Mouse (Mus musculus): ENCODE measurements around the gene Fbxl20.

Gene Fbxl20

DNA sequence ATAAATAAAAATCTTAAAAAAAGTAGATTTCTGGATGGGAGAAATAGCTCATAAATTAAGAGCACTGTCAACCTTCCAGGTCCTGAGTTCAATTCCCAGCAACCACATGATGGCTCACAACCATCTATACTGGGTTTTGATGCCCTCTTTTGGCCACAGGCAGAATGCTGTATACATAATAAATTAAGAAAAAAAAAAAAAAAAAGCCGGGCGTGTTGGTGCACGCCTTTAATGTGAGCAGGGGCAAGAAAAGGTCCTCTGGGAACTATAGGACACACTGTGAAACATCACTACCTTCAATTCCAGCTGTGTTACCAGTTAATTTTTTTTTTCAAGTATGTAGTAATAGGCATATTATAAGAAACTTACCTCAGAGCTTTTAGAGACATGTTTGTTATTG, 48.9 kb downstream of the Fbxl20 start:
- intact Hi-C loops (cut with DNase I) = no loop called here

DNA sequence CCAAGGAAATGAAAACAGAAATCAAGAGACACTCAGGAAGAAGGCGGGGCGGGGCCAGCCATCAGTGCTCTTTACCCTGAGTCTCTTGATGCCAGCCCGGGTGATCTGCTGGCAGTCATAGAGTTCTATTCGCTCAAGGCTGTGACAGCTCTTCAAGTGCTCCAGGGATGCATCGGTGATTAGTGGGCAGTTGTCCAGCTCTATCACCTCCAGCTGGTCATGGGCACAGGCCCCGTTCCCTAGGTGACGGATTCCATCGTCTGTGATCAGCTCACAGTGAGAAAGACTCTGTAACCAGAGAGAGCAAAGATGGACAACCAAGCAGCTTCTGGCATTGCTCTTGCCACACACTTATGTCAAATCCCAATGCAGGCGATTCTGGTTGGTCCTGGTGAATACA, 59.6 kb downstream of the Fbxl20 start:
- intact Hi-C loops (cut with DNase I) = no loop called here

DNA sequence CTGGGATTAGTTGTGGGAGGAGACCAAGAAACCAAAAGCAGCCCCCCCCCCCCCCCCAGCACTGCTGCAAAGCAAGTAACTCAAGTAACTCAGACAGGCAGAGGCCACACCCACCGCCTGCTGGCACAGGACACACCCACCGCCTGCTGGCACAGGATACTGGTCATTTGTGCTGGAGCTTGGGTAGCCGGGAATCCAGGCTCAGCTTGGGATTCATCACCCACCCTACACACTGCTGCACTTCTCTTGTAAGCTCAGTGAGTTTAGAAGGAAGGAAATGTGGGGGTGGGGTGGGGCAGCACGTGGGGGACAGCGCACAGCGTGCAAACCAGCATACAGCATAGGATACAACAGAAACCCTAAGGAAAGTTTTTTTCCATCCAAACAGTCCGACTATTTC, 62.0 kb downstream of the Fbxl20 start:
- intact Hi-C loops (cut with DNase I) = no loop called here

DNA sequence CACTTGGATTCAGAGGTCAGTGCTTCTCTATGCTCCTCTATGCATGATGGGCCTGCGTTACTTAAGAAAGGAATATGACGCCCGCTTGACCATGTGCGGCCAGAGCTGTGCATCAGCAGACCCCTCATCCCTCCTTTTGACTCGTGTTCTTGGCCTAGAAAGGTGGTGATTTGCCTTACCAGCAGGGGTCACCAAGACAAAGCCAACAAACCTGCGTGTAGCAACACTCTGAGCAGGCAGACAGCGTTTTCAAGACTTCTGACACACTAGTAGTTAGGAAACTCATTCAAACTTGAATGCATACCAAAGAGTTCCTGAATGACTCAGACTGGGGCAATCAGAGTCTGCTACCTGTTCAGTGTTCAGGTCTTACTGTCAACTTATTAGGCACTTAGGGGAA, 63.6 kb downstream of the Fbxl20 start:
- intact Hi-C loops (cut with DNase I) = no loop called here

DNA sequence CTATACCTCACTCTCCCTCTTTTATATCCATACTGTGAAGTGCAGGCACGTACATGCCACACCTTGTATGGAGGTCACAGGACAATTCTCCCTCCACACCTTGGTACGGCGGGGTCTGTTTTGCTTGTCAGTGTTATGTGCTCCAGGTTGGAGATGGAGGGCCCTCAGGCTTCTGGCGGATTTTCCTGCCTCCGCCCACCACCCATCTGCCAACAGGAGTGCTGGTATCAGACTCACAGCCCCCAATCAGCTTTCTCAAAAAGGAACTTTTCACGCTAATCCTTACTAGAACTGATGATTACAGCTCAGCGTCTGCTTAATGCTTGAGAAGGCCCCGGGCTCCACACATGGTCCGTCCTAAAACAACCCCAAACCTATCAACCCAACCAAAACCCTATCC, 64.1 kb downstream of the Fbxl20 start:
- intact Hi-C loops (cut with DNase I) = no loop called here

DNA sequence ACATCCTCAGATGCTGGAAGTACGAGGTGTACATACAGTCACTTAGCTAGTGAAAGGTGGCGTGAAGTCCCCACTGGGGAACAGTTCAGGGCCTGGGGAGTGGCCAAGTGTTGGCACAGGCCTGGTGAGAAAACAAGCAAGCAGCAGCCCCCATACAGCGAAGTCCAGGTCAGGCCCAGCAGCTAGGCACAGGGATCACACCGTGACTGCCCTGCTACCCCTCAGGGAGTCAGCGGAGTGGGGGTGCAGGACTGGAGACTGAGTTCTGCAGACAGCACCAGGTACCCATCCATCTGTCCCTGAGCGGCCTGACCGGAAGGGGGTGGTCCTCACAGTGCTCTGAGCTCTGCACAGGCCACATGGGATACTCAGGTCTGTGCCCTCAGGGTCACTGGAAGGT, 67.5 kb downstream of the Fbxl20 start:
- intact Hi-C loops (cut with DNase I) = no loop called here

DNA sequence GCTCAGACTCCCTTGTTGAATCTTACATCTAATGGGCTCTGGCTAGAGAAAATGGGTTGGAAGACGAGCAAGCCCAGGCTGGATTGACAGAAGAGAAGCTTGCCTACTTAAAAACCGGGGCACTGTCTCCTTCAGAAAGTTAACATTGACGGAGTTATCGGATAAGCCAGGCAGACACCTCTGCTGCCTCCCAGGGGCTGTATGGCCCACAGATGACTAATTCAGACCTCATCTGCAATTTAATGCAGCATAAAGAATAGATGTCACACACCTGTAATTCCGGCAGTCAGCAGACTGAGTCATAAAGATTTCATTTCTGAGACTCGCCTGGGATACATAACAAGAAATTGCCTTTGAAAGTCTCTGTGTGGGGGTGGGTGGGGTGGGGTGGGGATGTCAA, 69.8 kb downstream of the Fbxl20 start:
- intact Hi-C loops (cut with DNase I) = no loop called here

DNA sequence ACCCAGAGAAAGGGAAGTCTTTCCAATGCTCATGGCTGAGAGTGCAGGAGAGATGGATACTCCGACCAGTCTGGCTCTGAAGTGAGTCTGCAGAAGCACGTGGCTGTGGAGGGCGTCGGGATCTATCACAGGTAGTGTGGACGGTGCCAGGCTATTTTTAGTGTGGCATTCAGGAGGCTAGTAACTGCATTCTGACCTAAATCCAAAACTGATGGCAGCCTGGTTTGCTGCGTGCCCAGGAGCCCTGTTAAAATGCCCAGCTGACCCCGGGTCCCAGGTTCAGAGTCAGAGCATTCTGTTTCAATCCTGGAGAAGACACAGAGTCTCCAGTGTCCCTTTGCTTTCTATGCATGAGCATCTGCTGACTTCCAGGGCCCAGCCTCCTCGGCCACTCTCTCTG, 73.1 kb downstream of the Fbxl20 start:
- intact Hi-C loops (cut with DNase I) = loop anchor here (5.0 kb wide), 1 partner anchor 180 kb away; no protein-coding TSS in a partner anchor

DNA sequence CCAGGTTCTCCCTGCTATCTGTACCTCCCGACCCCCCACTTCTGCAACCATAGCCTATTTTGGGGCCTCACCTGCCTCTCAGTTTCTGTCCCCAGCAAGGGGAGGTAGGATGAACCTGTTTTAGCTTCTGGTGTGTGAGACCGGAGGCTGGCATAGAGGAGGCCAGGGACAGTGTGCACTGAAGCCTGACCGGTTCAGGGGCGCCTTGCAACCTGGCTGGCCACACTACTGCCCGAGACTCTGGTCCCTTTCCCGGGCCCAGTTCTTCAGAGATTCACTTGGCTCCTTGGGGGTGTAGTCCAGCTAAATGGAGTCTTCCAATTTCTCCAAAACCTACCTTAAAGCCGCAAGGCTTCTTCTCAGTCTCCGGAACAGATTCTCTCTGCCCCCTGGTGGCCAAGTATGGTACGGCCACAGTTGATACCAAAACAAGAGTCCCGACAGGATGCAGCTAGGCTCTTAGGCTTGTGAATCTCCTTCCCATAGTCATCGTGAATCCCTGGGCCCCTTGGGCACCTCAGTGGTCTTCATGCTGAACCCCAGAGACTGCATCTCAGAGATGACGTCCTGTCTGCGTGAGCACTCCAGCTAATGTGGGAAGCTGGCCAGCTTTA, 74.9 kb downstream of the Fbxl20 start:
- intact Hi-C loops (cut with DNase I) = loop anchor here (1.0 to 5.0 kb wide), 2 partner anchors 44 to 178 kb away; no protein-coding TSS in a partner anchor

DNA sequence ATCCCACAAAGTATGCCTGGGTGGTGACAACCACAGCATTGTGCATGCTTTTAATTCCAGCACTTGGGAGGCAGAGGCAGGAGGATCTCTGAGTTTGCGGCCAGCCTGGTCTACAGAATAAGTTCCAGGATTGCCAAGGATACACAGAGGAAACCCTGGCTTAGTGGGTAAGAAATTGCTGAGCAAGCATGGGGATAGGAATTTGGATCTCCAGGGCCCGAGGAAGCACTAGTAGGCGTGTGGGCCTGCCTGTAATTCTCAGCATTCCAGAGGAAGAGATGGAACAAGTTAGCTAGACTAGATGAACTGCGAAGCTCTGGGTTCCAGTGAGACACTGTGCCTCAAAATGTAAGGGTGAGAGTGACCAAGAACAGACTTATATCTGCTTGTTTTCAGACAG, 76.8 kb downstream of the Fbxl20 start:
- intact Hi-C loops (cut with DNase I) = no loop called here

DNA sequence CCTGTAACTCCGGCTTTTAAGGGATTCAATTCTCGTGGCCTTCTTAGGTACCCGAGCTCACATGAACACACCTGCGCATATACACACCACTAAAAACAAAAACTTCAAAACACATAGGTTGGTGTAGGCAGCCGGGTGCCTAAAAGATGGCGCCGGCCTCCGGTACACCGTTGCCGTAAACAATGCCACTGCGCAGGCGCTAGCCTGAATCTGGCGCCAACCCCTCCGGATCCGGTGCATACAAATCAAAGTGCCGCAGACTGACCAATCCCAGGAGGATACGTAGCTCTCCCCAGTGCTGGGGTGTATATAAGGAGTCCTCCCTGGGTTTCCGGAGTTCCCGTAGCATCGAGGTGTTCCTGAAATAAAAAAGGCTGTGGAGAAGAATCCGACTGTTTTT, 82.9 kb downstream of the Fbxl20 start:
- intact Hi-C loops (cut with DNase I) = no loop called here

DNA sequence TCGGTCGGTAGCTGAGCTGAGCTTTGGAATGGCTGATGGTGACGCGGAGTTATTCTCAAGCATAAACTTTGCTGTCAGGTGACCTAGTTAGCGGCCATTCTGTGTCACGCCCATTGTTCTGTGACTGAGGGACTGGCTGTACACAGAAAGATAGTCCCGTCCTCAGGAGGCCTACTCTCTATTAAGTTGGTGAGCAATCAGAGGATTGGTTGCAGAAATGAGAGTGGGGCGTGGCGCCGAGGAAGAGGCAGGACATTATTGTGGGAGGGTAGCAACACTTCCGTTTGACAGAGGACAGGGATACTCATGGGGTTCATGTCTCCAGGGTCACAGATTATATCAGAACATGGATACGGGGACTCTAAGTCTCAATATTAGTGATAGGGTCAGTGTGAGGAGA, 84.0 kb downstream of the Fbxl20 start:
- intact Hi-C loops (cut with DNase I) = no loop called here

DNA sequence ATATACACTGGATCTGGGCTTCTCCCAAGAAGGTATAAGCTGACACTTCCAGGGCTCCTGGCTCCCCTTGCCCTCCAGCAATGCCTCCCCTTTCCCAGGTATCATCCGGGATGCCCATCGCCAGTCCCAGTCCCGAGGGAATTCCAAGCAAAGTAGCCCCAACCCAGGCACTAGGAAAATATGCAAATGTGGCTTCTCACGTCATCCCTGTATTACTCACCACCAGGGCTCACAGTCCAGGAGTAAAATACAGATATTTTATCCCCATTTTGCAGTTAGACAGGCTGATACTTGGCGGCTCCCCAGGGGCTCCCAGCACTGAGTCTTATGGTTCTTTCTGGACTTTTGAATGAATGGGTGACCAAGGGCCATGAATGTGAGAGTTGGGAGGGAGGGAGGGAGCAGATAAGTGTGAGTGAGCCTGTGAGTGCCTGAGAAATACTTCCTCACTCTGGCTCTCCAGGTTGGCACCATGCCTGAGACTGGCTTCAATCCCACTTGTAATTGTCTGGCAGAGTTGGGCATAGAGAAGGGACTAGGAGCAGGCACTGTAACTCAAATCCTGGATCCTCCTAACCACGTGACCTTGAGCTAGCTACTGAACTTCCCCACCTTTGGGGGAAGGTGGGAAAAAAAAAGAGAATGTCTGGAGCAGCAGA, 88.2 kb downstream of the Fbxl20 start:
- intact Hi-C loops (cut with DNase I) = no loop called here

DNA sequence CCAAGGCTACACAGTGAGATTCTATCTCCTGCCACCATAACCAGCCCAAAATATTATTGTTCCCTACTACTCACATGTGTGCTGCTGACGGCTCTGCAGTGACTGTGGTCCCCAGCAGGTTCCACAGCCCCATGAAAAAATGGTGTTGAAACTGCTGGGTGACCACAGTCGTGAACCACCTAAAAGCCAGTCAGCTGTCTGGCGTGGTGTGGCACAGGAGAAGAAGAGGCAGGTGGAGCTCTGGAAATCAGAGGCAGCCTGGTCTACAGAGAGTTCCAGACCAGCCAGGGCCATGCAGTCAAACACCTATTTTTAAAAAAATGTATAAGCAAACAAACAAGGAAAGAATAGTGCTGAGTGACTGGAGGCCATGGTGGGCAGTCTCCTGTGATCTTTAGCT, 88.8 kb downstream of the Fbxl20 start:
- intact Hi-C loops (cut with DNase I) = no loop called here

DNA sequence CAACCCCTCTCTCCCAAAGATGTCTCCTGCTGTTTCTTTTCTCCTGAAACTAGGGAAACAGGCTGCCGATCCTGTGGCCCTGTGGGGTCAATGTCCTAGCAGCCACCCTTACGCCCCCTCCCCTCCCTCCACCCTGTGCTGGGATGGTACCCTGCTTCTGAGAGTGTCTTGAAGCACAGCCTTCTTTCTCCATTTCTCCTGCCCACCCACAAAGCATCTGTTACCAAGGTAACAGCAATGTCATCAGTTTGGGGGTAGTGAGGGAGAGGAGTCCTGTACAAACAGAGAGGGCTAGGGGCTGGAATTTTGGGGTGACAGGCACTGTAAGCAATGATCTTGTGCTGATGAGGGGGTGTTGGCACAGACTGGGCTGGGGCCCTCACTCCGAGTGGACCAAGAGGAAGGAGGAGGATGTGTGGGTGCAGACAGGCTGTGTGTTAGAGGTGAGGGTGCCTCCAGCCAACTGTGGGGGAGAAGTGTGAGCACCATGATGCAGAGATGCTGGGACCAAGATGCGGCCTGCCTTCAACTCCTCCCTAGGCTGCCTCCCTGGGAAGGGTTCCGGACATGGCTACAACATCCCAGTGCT, 90.0 kb downstream of the Fbxl20 start:
- intact Hi-C loops (cut with DNase I) = no loop called here

DNA sequence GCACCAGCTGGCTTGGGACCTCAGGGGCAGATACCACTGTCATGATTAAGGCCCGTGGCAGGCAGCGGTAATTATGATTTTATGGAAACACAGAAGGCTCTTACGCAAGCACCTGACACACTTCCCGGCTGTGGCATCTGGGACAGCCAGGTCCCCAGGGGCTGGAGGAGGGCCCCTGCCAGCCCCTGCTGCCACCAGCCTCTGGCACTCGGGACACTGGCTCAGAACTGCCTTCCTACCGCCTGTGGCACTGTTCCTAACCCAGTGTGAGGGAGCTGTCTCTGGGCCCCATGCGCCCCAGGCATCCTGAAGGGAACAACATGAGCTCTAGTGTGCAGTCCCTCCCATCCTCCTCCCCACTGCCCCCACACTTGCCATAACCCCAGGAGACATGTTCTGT, 90.5 kb downstream of the Fbxl20 start:
- intact Hi-C loops (cut with DNase I) = no loop called here

DNA sequence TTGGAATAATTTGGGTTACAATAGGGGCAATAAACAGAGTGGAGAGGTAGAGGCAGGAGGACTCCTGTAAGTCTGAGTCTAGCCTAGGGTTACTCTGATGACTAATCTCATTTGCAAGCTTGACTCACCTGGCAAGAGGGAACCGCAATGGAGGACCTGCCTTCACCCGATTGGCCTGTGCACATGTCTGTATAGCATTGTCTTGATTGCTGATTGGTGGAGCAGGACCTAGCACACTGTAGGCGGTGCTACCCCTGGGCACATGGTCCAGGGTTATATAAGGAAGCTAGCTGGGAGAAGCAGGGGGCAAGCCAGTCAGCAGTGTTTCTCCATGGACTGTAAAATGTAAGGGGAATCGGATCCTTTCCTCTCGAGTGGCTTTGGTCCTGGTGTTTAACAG, 92.2 kb downstream of the Fbxl20 start:
- intact Hi-C loops (cut with DNase I) = no loop called here

DNA sequence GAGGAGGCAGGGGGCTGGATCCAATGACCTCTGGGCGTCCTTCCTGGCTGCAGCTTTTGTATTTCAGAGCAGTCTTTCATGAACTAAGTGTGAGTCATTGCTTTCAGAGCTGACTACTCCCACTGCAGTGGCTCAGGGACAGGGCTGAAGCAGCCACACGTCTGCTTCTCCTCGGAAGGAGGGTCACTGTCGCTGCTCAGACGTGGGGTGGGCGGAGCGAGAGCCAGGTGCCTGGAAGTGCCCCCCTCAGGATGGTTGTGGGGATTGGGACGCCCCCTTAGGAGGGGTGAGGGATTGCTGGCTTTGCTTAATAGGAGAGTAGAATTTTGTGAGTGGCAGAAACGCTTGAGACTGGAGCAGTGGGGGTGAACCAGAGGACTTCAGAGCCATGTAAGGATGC, 92.7 kb downstream of the Fbxl20 start:
- intact Hi-C loops (cut with DNase I) = no loop called here

DNA sequence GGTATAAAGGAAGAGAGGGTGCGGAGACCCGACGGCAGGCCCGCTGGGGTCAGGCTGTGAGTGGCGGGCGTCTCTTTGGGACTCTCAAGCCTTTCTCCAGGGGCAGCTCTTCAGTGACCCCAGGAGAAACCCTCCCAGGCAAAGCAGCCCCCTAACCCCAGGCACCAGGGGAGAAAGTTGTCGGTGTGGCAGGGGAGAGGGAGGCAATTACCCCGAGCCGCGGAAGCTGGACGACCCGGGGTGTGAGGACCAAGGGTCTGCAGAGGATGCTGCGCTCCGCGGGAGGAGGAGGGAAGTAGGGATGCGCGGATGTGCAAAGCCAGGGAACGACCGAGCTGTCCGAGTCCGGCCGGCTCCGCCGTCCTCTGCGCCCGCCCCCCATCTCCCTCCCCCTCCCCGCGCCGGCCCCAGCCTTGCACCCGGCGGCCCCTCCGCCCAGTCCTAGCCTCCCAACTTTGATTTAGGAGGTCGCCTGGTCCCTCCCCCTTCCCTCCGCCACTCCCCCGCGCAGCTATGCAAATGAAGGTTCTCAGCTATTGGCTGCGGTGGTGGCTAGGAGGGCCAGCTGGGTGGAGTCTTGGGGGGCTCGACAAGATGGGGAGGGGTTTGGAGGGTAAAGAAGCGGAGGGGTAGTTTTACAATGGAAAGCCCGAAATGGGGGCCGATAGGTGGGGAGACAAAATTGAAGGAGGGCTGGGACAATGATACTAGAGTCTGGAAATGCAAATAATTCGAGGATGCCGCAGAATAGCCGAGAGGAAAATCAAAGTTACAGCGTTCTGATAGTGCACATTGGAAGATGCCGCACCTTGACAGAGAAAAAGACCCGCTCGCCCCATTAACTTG, 97.0 kb downstream of the Fbxl20 start, which contains the start of gene Stac2:
Gene Stac2 (minus strand): TSS at position 474 of the 846 bp plus-strand sequence.
- intact Hi-C loops (cut with DNase I) = no loop called here

DNA sequence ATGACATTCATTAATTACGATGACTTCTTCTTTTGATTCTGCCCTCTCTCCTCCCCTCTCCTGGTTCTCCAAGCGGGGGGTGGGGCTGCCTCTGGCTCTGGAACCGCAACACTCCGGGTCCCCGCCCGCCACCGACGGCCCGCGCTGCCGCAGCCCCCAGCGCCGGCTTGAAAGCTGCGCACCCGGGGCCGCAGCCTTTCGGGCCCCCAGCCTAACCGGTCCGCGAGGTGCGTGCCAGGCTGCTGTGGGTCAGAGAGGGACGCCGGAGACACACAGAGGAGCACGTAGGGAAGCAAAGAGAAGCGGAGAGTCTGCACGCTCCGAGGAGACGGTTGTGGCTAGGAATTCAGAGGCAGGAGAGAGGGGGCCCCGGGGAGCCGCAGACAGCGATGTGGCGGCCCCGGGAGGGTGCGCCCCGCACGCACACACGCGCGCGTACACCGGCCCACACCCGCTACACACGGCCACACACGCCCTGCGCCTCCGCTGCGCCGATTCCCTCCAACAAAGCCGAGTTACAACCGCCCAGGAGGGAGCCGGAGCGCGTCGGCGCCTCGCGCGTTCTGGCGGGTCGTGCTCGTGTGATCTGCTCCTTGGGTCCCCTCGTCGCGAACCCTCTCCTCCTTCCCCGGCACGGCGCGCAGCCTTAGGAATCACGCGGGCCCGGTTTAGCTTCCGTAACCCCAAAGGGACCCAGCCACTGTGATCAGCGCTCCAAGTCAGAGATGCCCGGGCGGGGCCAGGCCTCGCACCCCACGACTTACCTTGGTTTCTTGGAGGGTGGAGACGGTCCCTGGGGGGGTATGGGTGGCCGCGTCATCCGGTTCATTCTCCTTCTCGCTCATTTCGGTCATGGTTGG, 97.8 kb downstream of the Fbxl20 start:
- intact Hi-C loops (cut with DNase I) = no loop called here

DNA sequence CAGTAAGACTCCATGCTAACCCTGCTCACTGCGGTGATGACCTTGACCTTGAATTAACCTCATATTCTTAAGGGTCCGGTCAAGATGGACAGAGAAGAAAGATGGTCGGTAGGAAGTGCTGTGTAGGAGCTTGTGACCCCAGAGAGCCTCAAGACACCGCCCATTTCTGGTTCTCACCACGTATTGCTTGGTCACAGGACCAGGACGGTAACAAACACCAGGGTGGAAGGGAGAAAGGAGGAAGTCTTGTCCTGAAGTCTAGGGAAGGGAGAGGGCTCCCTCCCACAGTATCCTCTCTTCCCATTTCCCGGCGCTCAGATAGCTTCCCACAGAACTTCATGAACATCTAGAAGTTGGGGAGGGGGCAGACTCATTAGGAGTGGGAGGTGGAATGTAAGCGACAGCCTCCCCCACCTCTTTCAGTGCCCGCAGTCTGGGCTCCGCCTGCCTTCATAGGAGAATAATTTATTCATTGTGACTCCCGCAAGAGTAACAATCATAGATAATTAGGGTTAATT, 98.5 kb downstream of the Fbxl20 start:
- intact Hi-C loops (cut with DNase I) = no loop called here

Data from adrenal gland (tissue).